Mouse (Mus musculus) forebrain, embryonic 13.5 days (tissue): Measurements from ENCODE around the gene Ankrd13a. TPM values are rescaled to one million over a fixed set of nuclear protein-coding genes. Genes with fewer than 3 reads are reported as not detected.

Source experiments
- ATAC-seq: fragments of 200-750 bp; cut with Nextera tagmentation; 2 replicates; pipeline ENCODE4 v1.8.0; 2017
- H3K27ac ChIP-seq: fragments of 300-500 bp; sonication (generic); 2 replicates; pipeline ENCODE4 v1.5.1; 2015; ENCODE audit warnings: inconsistent platforms, mild to moderate bottlenecking, moderate library complexity
- H3K27me3 ChIP-seq: fragments of 300-500 bp; sonication (generic); 2 replicates; pipeline ENCODE4 v1.6.1; 2015; ENCODE audit warnings: mild to moderate bottlenecking, inconsistent platforms
- H3K36me3 ChIP-seq: fragments of 300-500 bp; sonication (generic); 2 replicates; pipeline ENCODE4 v1.6.1; 2015; ENCODE audit warnings: mild to moderate bottlenecking, inconsistent platforms; ENCODE audit not compliant: poor library complexity, severe bottlenecking
- H3K4me1 ChIP-seq: fragments of 300-500 bp; sonication (generic); 2 replicates; pipeline ENCODE4 v1.6.1; 2015; ENCODE audit warnings: inconsistent platforms
- H3K4me2 ChIP-seq: fragments of 300-500 bp; sonication (generic); 2 replicates; pipeline ENCODE4 v1.6.1; 2015; ENCODE audit warnings: inconsistent platforms, mild to moderate bottlenecking, moderate library complexity
- H3K4me3 ChIP-seq: fragments of 300-500 bp; sonication (generic); 2 replicates; pipeline ENCODE4 v1.5.1; 2015; ENCODE audit warnings: mild to moderate bottlenecking, inconsistent platforms
- H3K9ac ChIP-seq: fragments of 300-500 bp; sonication (generic); 2 replicates; pipeline ENCODE4 v1.6.1; 2015; ENCODE audit warnings: mild to moderate bottlenecking, inconsistent platforms
- H3K9me3 ChIP-seq: fragments of 300-500 bp; sonication (generic); replicated peaks from 2 replicates; pipeline ENCODE4 v1.6.1; 2016; ENCODE audit warnings: inconsistent platforms
- WGBS: fragments of 180-500 bp; shearing (Covaris S2); methylation state at CpG from one replicate; pipeline ENCODE4 v1.1.7; 2015; 5-methylcytosine and 5-hydroxymethylcytosine counted together
- polyA plus RNA-seq: library from polyadenylated mRNA; unstranded; fragments of >200 nt; fragmentation: Nextera tagmentation; extraction: Ambion mirVana; gene quantifications from 2 replicates; pipeline ENCODE4 v1.2.1, GENCODE M21; 2015

Gene Ankrd13a
- 26.8 and 30.0 TPM in 2 replicates for polyA plus RNA-seq

GRCm38 (mm10) chr5:114774403-114775051, at the start of gene Ankrd13a:
Ankrd13a (plus strand) TSS chr5:114774677.
- peak within 1 kb of the TSS; percentile 97 for H3K9ac ChIP-seq
- peak; percentile 90 for ATAC-seq
- peak within 1 kb of the TSS; percentile 98 for H3K4me3 ChIP-seq
- H3K9me3 ChIP-seq: no peaks in the 10 kb centered on the region
- peak within 1 kb of the TSS; percentile 93 for H3K27ac ChIP-seq
- H3K4me2 ChIP-seq: peak within 1 kb of the TSS; percentile 88
- peaks cover 55% of the 10 kb centered on the region for H3K4me1 ChIP-seq
- WGBS: under 1% methylated on average over 35 of the region's 73 CpGs
- no peaks in the 10 kb centered on the region for H3K36me3 ChIP-seq
- H3K27me3 ChIP-seq: no peaks in the 10 kb centered on the region

DNA sequence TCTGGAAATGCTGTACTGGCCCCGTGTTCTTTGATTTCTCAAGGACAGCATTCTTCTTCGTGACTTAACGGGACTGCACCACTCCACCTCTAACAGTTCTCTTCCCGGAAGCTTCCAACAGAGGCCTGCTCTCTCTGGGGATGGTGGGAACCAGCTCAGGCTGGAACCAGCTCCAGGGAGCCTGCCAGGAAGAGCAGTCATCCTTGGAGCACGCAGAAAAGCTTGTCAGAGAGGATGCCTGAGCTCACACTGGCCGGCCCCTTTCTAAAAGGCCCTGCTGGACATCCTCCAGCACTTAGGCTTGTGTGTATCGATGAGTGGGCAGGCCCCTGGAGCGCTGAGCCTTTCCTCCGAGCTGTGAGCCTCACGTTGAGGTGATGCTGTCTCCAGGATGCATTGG, 46.3 kb upstream of the Ankrd13a start:
- peaks cover 87% of the 10 kb centered on the region for H3K36me3 ChIP-seq
- H3K27me3 ChIP-seq: no peaks in the 10 kb centered on the region
- no peak overlapping the region; the same call in 1 of the 2 replicates for H3K9ac ChIP-seq
- H3K27ac ChIP-seq: no peak overlapping the region
- H3K4me3 ChIP-seq: no peak overlapping the region
- 89% methylated on average over 10 of the region's 10 CpGs for WGBS
- H3K9me3 ChIP-seq: 0 out of 2 replicates have a peak, but pooled peaks cover 6% of the 10 kb centered on the region
- H3K4me1 ChIP-seq: no peaks in the 10 kb centered on the region
- no peak overlapping the region for H3K4me2 ChIP-seq
- no peak for ATAC-seq

GRCm38 (mm10) chr5:114730129-114730528, 44.3 kb upstream of the Ankrd13a start:
- peaks cover 90% of the 10 kb centered on the region for H3K36me3 ChIP-seq
- WGBS: 80% methylated on average over 10 of the region's 10 CpGs

DNA sequence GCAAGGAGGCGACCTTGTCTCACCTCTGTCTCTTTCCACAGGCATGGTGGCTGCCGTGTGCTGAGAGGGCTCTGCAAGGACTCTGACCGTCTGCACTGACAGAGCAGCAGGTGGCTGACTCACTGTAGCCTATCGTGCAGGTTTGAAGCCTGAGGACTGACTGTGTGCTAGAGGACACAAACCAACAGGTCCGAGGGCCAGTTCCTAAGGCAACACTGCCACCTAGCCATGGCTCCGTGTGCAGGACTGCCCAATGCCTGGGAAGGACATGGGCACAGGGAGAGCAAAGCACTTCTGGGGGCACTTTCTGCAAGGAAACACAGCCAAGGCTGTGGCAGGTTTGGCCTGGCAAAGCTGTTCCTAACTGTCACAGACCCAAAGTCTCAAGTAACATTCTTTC, 43.0 kb upstream of the Ankrd13a start:
- Histone ChIP-seq H3K36me3 (peaks cover 90% of the 10 kb centered on the region), H3K27me3 (no peaks in the 10 kb centered on the region), H3K4me3 (no peak overlapping the region), H3K9me3 (no peaks in the 10 kb centered on the region), H3K27ac (no peak overlapping the region), H3K4me2 (no peak overlapping the region), H3K4me1 (no peaks in the 10 kb centered on the region), H3K9ac (no peak overlapping the region)
- no peak for ATAC-seq
- WGBS: 66% methylated on average over 6 of the region's 6 CpGs

More at GRCm38 (mm10) chr5:114730129-114730528, 44.3 kb upstream of the Ankrd13a start:
- Histone ChIP-seq H3K27me3 (no peaks in the 10 kb centered on the region), H3K27ac (no peak overlapping the region), H3K4me2 (no peak overlapping the region), H3K9ac (no peak overlapping the region), H3K4me1 (no peaks in the 10 kb centered on the region), H3K4me3 (no peak overlapping the region), H3K9me3 (no peaks in the 10 kb centered on the region)
- ATAC-seq: no peak

- 95% methylated on average over 15 of the region's 15 CpGs for WGBS
- H3K4me3 ChIP-seq: no peak overlapping the region
These were observed 42.5 kb upstream of the Ankrd13a start for GRCm38 (mm10) chr5:114731969-114732368.

GRCm38 (mm10) chr5:114733606-114734005, 40.9 kb upstream of the Ankrd13a start:
- Histone ChIP-seq H3K4me2 (no peak overlapping the region), H3K27me3 (no peaks in the 10 kb centered on the region), H3K9me3 (no peaks in the 10 kb centered on the region), H3K9ac (no peak overlapping the region), H3K4me3 (no peak overlapping the region), H3K27ac (no peak overlapping the region), H3K36me3 (peaks cover 96% of the 10 kb centered on the region), H3K4me1 (no peaks in the 10 kb centered on the region)
- no peak for ATAC-seq
- 95% methylated on average over 15 of the region's 15 CpGs for WGBS

More at GRCm38 (mm10) chr5:114731969-114732368, 42.5 kb upstream of the Ankrd13a start:
- ATAC-seq: no peak
- no peaks in the 10 kb centered on the region for H3K4me1 ChIP-seq
- no peaks in the 10 kb centered on the region for H3K9me3 ChIP-seq
- H3K27ac ChIP-seq: no peak overlapping the region
- H3K36me3 ChIP-seq: peaks cover 94% of the 10 kb centered on the region
- no peaks in the 10 kb centered on the region for H3K27me3 ChIP-seq
- no peak overlapping the region for H3K9ac ChIP-seq
- no peak overlapping the region for H3K4me2 ChIP-seq

GRCm38 (mm10) chr5:114737090-114737887, 37.2 kb upstream of the Ankrd13a start:
- no peak overlapping the region for H3K4me2 ChIP-seq
- H3K36me3 ChIP-seq: peaks cover 92% of the 10 kb centered on the region
- no peak for ATAC-seq

DNA sequence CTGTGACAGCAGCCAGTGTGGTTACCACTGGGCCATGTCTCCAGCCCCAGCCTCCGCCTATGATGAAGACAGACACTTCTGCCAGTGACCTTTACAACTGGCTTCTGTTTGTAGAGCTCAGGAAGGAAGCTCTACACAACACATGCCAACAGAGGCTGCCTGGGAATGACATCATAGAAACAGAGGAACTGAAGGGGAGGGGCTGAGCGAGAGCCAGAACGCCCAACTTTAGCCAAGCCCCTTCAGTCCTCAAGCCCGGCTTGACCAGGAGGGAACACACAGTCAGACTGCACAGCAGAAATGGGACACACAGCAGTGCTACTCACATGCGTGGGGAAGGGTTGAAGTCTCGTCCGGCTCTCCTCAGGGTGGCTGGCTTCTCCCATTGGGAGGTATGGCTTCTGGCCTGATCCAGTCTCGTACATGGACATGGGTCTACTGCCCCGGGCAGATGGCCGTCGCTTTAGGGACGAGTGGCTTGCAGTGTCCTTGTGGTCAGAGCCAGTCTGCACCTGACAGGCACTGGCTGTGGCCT, 35.7 kb upstream of the Ankrd13a start:
- Histone ChIP-seq H3K9ac (no peak overlapping the region), H3K4me3 (no peak overlapping the region), H3K27me3 (no peaks in the 10 kb centered on the region), H3K27ac (no peak overlapping the region), H3K9me3 (no peaks in the 10 kb centered on the region), H3K4me1 (no peaks in the 10 kb centered on the region), H3K36me3 (peaks cover 92% of the 10 kb centered on the region), H3K4me2 (no peak overlapping the region)
- WGBS: 94% methylated on average over 12 of the region's 12 CpGs
- no peak for ATAC-seq

More at GRCm38 (mm10) chr5:114737090-114737887, 37.2 kb upstream of the Ankrd13a start:
- no peaks in the 10 kb centered on the region for H3K27me3 ChIP-seq
- H3K9ac ChIP-seq: no peak overlapping the region
- 86% methylated on average over 21 of the region's 21 CpGs for WGBS
- no peaks in the 10 kb centered on the region for H3K9me3 ChIP-seq
- no peak overlapping the region for H3K4me3 ChIP-seq
- H3K4me1 ChIP-seq: no peaks in the 10 kb centered on the region
- no peak overlapping the region for H3K27ac ChIP-seq

DNA sequence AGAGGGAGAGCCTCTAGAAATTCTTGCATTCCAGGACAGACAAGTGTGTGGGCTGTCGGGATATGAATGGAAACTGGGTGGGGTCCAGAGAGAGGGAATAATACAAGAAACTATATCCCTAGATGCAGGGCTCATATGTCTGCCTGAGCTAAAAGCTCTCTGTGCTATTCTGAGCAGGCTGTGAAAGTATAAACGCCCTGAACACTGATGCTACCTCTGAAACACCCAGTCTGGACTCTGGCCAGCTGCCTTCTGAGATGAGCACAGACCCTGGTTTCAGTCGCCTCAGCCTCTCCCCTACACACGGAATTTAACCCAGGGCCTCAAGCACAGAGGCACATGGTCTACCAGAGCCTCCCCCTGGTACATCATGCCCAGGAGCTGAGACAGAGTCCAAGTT, 33.9 kb upstream of the Ankrd13a start:
- Histone ChIP-seq H3K4me2 (no peak overlapping the region), H3K9me3 (no peaks in the 10 kb centered on the region), H3K27me3 (no peaks in the 10 kb centered on the region), H3K27ac (no peak overlapping the region), H3K9ac (no peak overlapping the region), H3K36me3 (peaks cover 95% of the 10 kb centered on the region), H3K4me1 (no peaks in the 10 kb centered on the region), H3K4me3 (no peak overlapping the region)
- WGBS: 72% methylated on average over 4 of the region's 4 CpGs
- no peak for ATAC-seq

GRCm38 (mm10) chr5:114742572-114742971, 31.9 kb upstream of the Ankrd13a start:
- ATAC-seq: no peak
- H3K36me3 ChIP-seq: peaks cover 91% of the 10 kb centered on the region
- 87% methylated on average over 10 of the region's 10 CpGs for WGBS
- H3K4me1 ChIP-seq: no peaks in the 10 kb centered on the region
- H3K9me3 ChIP-seq: no peaks in the 10 kb centered on the region
- no peak overlapping the region for H3K4me2 ChIP-seq
- H3K4me3 ChIP-seq: no peak overlapping the region
- no peak overlapping the region for H3K9ac ChIP-seq
- H3K27ac ChIP-seq: no peak overlapping the region
- no peaks in the 10 kb centered on the region for H3K27me3 ChIP-seq

- no peaks in the 10 kb centered on the region for H3K4me1 ChIP-seq
- peaks cover 91% of the 10 kb centered on the region for H3K36me3 ChIP-seq
- no peak overlapping the region for H3K4me3 ChIP-seq
- no peaks in the 10 kb centered on the region for H3K27me3 ChIP-seq
- H3K27ac ChIP-seq: peak overlapping the region; percentile 49; the same call in 1 of the 2 replicates
- no peaks in the 10 kb centered on the region for H3K9me3 ChIP-seq
- no peak overlapping the region for H3K4me2 ChIP-seq
- 85% methylated on average over 13 of the region's 13 CpGs for WGBS
- H3K9ac ChIP-seq: no peak overlapping the region
- peak; percentile 86 for ATAC-seq
These were observed 31.3 kb upstream of the Ankrd13a start for GRCm38 (mm10) chr5:114742998-114743696.
